Mouse (Mus musculus) Patski (cell line): ENCODE data around the gene Habp2. TPM values are rescaled to one million over a fixed set of nuclear protein-coding genes. Genes with fewer than 3 reads are reported as not detected.

Experiments
- ATAC-seq: fragments of 100-300 bp; one replicate; pipeline ENCODE4 v1.8.0; 2021
- CTCF ChIA-PET: fragments of 350-600 bp; sonication (Branson Sonifier 250); formaldehyde crosslinking; loops from one replicate; lab custom pipeline; 2022; ENCODE audit warnings: inconsistent platforms; lab: Charles Lee
- POLR2A ChIA-PET: fragments of 350-600 bp; sonication (Branson Sonifier 250); formaldehyde crosslinking; loops from one replicate; lab custom pipeline; 2022; ENCODE audit warnings: antibody characterized with exemption, inconsistent platforms; lab: Charles Lee
- DNase-seq: peaks from one replicate; pipeline ENCODE4 v3.0.0-alpha.2; 2011; ENCODE audit warnings: low read depth, low spot score
- H3K27me3 ChIP-seq: fragments of 371-371 bp; one replicate; pipeline ENCODE4 v1.5.1; 2021
- CTCF ChIP-seq: fragments of 100-300 bp; IDR thresholded peaks from one replicate; pipeline ENCODE4 v1.5.1; 2021
- in situ Hi-C: fragments of 300-500 bp; cut with MboI; formaldehyde crosslinking; loops from 3 replicates; pipeline ENCODE4 v1.11.1; 2018; ENCODE audit warnings: low pct_unique_long_range_greater_than_20kb, mixed read lengths
- polyA plus RNA-seq: library from polyadenylated mRNA; unstranded; gene quantifications from one replicate; pipeline ENCODE4 v1.2.3, GENCODE M21; 2021

The Habp2 gene
- polyA plus RNA-seq, 1 experiment from 2014 or later, result 5.8 TPM

- H3K27me3 ChIP-seq, result peaks cover 27% of the 10 kb centered on the region
- no peak for TF ChIP-seq CTCF
- CTCF ChIA-PET, result interaction anchor here (2.4 kb wide), 1 partner anchor 10 kb away, joined by 6 read pairs; no protein-coding TSS in a partner anchor
- POLR2A ChIA-PET, result no interaction called here
- in situ Hi-C loops, result no loop called here
- ATAC-seq (no peak), DNase-seq (no peak)
Measured at GRCm38 (mm10) chr19:56265149-56265548, 21.8 kb upstream of the Habp2 start.

DNA sequence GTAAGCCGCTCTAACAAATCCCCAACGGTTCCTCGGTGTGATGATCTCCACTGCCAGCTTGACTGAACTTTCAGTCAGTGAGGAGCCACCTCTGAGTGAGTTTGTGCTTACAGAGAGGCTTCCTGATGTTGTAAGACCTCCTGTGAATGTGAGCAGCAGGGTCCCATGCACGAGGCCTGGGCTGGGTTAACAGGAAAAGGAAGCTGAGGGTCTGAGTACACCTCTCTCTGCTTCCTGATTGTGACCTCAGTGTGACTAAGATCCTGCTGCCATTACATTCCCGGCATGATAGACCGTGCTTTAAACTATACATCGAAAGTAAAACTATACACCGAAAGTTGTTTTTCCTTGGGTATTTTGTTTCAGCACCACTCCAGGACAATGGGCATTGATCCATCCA is 14.9 kb upstream of the Habp2 start:
- DNase-seq (no peak), ATAC-seq (no peak)
- in situ Hi-C loops, result no loop called here
- ChIA-PET CTCF (interaction anchor here (1.4 to 1.7 kb wide), 2 partner anchors 16 to 18 kb away, joined by 3 to 7 read pairs; no protein-coding TSS in a partner anchor), POLR2A (no interaction called here)
- peaks cover 32% of the 10 kb centered on the region for H3K27me3 ChIP-seq
- no peak for TF ChIP-seq CTCF

DNA sequence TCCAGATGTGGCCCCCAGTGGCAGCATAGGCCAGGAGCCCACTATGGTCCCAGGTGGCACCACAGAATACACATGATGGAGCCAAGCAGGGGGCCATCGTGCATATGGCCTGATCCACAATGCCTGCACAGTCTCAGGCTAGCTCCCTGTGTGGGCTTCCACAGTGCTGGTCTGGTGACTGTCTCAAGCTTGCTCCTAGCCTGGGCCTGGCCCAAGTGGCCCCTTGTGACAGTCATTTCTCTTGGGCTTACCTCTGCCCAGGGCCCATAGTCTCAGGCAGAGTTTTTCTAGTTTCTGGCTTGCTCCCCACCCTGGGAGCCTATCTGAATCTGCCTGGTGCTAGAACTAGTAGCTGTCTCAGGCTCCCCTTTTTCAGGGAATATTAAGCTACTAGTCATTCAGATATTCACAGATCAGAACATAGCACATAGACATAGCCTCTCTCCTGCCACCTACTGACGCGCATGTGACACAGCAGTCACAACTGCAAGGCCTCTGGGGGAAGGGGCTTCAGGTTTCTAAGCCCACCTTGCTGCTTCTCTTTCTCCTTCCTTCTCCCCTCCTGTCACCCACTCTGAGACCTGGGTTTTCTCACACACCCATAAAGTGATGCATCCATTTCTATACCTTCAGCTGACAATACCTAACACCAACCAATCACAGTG is 9.7 kb upstream of the Habp2 start:
- H3K27me3 ChIP-seq, result peaks cover 76% of the 10 kb centered on the region
- DNase-seq, result no peak
- no peak for TF ChIP-seq CTCF
- ATAC-seq, result no peak
- CTCF ChIA-PET, result interaction anchor here (1.1 to 2.5 kb wide), 6 partner anchors 9 to 22 kb away, joined by 3 to 13 read pairs (median 6); no protein-coding TSS in a partner anchor
- POLR2A ChIA-PET, result interaction anchor here (0.6 kb wide), 1 partner anchor 890 kb away, joined by 6 read pairs; no protein-coding TSS in a partner anchor
- in situ Hi-C loops, result no loop called here

GRCm38 (mm10) chr19:56277951-56278350 is 9.0 kb upstream of the Habp2 start:
- no peak for DNase-seq
- POLR2A ChIA-PET, result interaction anchor here (0.6 kb wide), 1 partner anchor 891 kb away, joined by 6 read pairs; no protein-coding TSS in a partner anchor
- no peak for ATAC-seq
- CTCF ChIA-PET, result interaction anchor here (1.1 to 2.5 kb wide), 6 partner anchors 9 to 23 kb away, joined by 3 to 13 read pairs (median 6); no protein-coding TSS in a partner anchor
- in situ Hi-C loops, result no loop called here
- H3K27me3 ChIP-seq, result peaks cover 83% of the 10 kb centered on the region
- no peak for TF ChIP-seq CTCF

DNA sequence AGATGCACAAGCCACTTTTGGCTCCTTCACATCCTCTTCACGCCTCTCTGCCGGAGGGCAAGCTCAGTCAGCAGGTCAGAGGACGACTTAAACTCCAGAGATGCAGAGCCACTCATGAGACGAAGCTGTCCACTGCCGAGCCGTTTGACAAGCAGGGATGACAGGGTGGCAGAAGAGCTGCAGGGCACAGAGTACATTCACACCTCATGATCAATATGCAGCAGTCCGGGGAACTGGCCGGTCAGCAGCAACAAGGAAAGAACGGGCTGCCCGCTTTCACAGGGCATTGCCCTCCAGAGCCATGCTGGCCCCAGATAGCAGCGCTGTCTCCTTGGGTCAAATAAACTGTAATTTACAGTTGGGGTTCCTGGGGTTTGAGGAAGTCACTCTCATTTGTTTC is 8.6 kb upstream of the Habp2 start:
- DNase-seq (no peak), ATAC-seq (no peak)
- in situ Hi-C loops, result no loop called here
- POLR2A ChIA-PET, result no interaction called here
- peaks cover 86% of the 10 kb centered on the region for H3K27me3 ChIP-seq
- CTCF ChIA-PET, result interaction anchor here (1.1 to 2.5 kb wide), 5 partner anchors 11 to 23 kb away, joined by 3 to 13 read pairs (median 8); no protein-coding TSS in a partner anchor
- no peak for TF ChIP-seq CTCF

GRCm38 (mm10) chr19:56285222-56285621 is 1.7 kb upstream of the Habp2 start:
- ChIA-PET CTCF (interaction anchor here (1.3 kb wide), 1 partner anchor 10 kb away, joined by 3 read pairs; no protein-coding TSS in a partner anchor), POLR2A (no interaction called here)
- ATAC-seq, result peak; percentile 58
- peaks cover 30% of the 10 kb centered on the region for H3K27me3 ChIP-seq
- DNase-seq, result no peak
- no peak for TF ChIP-seq CTCF
- in situ Hi-C loops, result no loop called here

DNA sequence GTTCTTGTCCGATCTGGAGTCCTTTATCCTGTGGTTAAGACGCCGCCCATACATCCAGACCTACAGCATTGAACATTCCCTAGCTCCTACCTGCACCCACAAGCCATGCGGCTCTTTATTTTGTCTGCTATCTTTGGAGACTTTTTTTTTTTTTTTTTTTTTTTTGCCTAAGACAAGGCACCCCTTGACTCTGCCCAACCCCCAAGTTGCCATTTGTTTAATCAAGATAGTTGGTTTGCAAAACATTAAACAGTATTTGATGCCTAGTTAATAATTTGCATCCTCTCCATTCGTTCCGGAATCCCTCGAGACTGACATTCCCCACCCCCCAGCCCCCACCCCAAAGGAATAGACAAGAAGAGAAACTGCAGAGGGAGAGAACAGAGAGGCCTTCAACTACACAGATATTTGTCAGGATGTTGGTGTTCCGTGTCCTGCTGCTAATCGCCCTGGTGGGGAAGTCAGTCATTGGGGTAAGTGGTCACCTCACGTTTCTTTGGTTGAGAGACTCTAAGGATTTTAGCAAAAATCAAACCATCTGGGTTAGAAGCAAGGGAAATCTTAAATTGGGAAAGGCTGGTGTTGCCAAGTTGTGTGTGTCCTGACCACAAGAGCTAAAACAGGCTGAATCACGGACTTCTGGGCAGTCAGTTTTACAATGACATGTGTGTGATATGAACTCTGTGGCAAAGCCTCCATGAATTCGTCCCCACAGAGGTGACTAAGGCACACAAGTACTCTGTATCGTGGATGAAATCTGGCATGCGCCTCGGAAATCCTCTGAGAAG is 837 bp downstream of the Habp2 start:
- ChIA-PET POLR2A (interaction anchor here (0.5 kb wide), 1 partner anchor 827 kb away, joined by 3 read pairs; no protein-coding TSS in a partner anchor), CTCF (interaction anchor here (0.7 to 3.0 kb wide), 2 partner anchors 10 to 33 kb away, joined by 3 to 13 read pairs; no protein-coding TSS in a partner anchor)
- peaks cover 10% of the 10 kb centered on the region for H3K27me3 ChIP-seq
- no peak for TF ChIP-seq CTCF
- in situ Hi-C loops, result no loop called here
- DNase-seq (peak; percentile 51), ATAC-seq (peak; percentile 63)

DNA sequence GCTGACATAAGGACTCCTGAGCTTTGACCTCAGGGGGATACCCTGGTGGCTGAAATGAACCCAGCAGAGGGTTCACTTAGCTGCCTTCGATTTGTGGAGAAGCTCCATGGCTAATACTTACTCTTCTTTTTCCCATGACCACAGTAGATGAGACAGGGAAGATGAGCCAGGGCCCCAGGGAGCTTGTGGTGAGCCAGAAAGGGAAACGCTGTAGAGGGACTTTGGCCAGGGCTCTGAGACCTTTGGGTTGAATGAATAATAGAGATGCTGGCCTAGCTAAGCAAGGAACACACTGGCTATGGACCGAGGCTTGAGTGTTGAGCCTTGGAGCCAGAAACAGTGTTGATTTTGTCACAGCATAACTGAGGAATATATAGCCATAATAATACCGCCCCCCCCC is 1.5 kb downstream of the Habp2 start:
- ATAC-seq (no peak), DNase-seq (no peak)
- peaks cover 3% of the 10 kb centered on the region for H3K27me3 ChIP-seq
- ChIA-PET CTCF (interaction anchor here (0.7 to 3.0 kb wide), 2 partner anchors 11 to 33 kb away, joined by 3 to 13 read pairs; no protein-coding TSS in a partner anchor), POLR2A (interaction anchor here (0.5 kb wide), 1 partner anchor 539 kb away, joined by 4 read pairs; no protein-coding TSS in a partner anchor)
- in situ Hi-C loops, result no loop called here
- TF ChIP-seq CTCF, result no peak

- TF ChIP-seq CTCF, result no peak
- DNase-seq (no peak), ATAC-seq (no peak)
- CTCF ChIA-PET, result interaction anchor here (2.0 to 3.0 kb wide), 2 partner anchors 12 to 34 kb away, joined by 5 to 13 read pairs; no protein-coding TSS in a partner anchor
- peaks cover 3% of the 10 kb centered on the region for H3K27me3 ChIP-seq
- in situ Hi-C loops, result no loop called here
- POLR2A ChIA-PET, result interaction anchor here (0.6 kb wide), 1 partner anchor 129 kb away, joined by 4 read pairs; no protein-coding TSS in a partner anchor
Measured at GRCm38 (mm10) chr19:56289642-56290041, 2.7 kb downstream of the Habp2 start.

DNA sequence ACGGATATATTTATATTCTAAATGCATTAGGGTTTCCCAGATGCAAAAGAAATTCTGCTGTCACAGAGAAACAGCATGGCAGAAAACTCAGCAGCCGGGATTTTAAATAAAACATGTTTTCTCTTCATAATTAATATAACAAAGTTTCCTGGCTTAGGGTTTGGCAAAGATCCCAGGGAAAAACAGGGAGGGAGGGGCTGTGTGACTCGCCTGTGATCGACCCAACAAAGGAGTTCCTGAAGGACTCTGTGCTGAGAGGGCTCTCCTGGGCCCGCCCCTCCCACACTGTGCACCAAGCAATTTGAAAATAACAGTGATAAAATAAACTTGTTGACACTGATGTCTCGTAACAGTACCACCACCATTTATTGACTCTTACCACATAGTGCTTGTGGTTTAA is 5.0 kb downstream of the Habp2 start:
- ChIA-PET POLR2A (interaction anchor here (0.6 to 1.7 kb wide), 2 partner anchors 33 to 40 kb away, joined by 4 to 5 read pairs; no protein-coding TSS in a partner anchor), CTCF (interaction anchor here (0.7 to 0.9 kb wide), 2 partner anchors 14 to 157 kb away, joined by 3 to 4 read pairs; no protein-coding TSS in a partner anchor)
- peaks cover 8% of the 10 kb centered on the region for H3K27me3 ChIP-seq
- in situ Hi-C loops, result no loop called here
- DNase-seq, result no peak
- TF ChIP-seq CTCF, result no peak
- ATAC-seq, result no peak
